Mouse (Mus musculus): Measurements from ENCODE around the gene Pwwp2b.

- TF ChIP-seq CTCF (IDR thresholded peaks at IDR 0.05; ENCODE audit: extremely low read depth, insufficient read depth, low read length), result no peak
- TF ChIP-seq POLR2A (IDR thresholded peaks at IDR 0.05; ENCODE audit: extremely low read depth, insufficient read depth, low read length), result no peak
Measured at GRCm38 (mm10) chr7:139249406-139250210, 1.3 kb downstream of the Pwwp2b start.

Data from cortical plate, adult 2 months (tissue).